Mouse (Mus musculus): ENCODE data around the gene Plekhg3. TPM values are rescaled to one million over a fixed set of nuclear protein-coding genes. Genes with fewer than 3 reads are reported as not detected.

Gene Plekhg3
- polyA plus RNA-seq, 1 experiment: 28.5 TPM

DNA sequence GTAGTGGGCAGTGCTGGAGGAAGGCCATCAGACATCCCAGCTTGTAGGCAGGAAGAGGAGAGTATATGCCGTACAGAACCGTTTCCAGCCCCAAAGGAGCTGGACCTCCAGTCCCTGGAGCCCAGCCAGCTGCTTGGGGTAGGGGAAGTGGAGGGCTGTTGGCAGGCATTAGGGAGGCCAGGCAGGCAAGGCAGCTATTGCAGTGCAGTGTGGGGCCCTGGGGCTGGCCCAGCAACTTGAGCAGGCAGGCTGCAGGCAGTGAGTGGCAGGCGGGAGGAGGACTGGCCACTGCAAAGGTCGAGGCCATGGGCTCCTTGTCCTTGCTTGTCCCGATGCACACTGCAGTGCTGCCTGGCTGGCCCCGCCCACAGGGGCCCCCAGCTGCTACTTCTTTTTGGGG is 52.1 kb downstream of the Plekhg3 start:
- no peak for TF ChIP-seq POLR2A (IDR thresholded peaks at IDR 0.05; ENCODE audit: insufficient read depth, low read length)
- TF ChIP-seq EP300 (IDR thresholded peaks at IDR 0.05; ENCODE audit: insufficient read depth, low read depth, low read length): no peak
- TF ChIP-seq CTCF (IDR thresholded peaks at IDR 0.05; ENCODE audit: low read depth, low read length): no peak
- Histone ChIP-seq H3K4me1 (ENCODE audit: control insufficient read depth, insufficient read depth, low read length) (no peaks in the 10 kb centered on the region), H3K36me3 (ENCODE audit: control insufficient read depth, insufficient read depth, low read length, poor library complexity, severe bottlenecking) (no peaks in the 10 kb centered on the region; the same call in 1 of the 2 replicates), H3K27me3 (ENCODE audit: control insufficient read depth, insufficient read depth, low read length, poor library complexity, severe bottlenecking) (no peaks in the 10 kb centered on the region), H3K9me3 (replicated peaks; ENCODE audit: control insufficient read depth, insufficient read depth, low read length, poor library complexity, severe bottlenecking) (0 out of 2 replicates have a peak, but pooled peaks cover 4% of the 10 kb centered on the region), H3K27ac (ENCODE audit: insufficient read depth, low read length) (no peak overlapping the region), H3K9ac (ENCODE audit: low read depth, poor library complexity, severe bottlenecking) (no peak overlapping the region), H3K4me3 (ENCODE audit: low read depth, low read length) (no peak overlapping the region)

DNA sequence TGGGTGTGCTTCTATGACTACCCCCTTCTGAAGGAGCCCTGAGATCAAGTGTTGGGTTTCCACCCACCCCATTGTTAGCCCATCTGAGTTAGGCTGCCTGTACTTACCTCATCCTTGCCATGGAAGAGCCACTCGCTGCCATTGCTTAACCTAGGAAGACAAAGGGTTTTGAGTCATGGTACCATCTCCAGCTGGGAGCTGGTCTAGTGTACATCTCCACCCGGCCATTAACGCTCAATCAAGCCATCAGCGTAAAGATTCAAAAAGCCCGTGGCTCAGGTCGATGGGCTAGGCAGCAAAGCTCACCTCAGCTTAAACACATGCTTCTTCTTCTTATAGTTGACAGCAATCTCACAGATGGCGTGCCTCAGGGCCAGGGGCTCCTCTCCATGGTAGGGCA is 52.8 kb downstream of the Plekhg3 start:
- H3K9me3 ChIP-seq (replicated peaks; ENCODE audit: control insufficient read depth, insufficient read depth, low read length, poor library complexity, severe bottlenecking): 0 out of 2 replicates have a peak, but pooled peaks cover 4% of the 10 kb centered on the region
- H3K4me3 ChIP-seq (ENCODE audit: low read depth, low read length): no peak overlapping the region
- no peaks in the 10 kb centered on the region for H3K4me1 ChIP-seq (ENCODE audit: control insufficient read depth, insufficient read depth, low read length)
- TF ChIP-seq POLR2A (IDR thresholded peaks at IDR 0.05; ENCODE audit: insufficient read depth, low read length): no peak
- TF ChIP-seq EP300 (IDR thresholded peaks at IDR 0.05; ENCODE audit: insufficient read depth, low read depth, low read length): no peak
- TF ChIP-seq CTCF (IDR thresholded peaks at IDR 0.05; ENCODE audit: low read depth, low read length): no peak
- no peaks in the 10 kb centered on the region for H3K36me3 ChIP-seq (ENCODE audit: control insufficient read depth, insufficient read depth, low read length, poor library complexity, severe bottlenecking)
- H3K9ac ChIP-seq (ENCODE audit: low read depth, poor library complexity, severe bottlenecking): no peak overlapping the region
- H3K27ac ChIP-seq (ENCODE audit: insufficient read depth, low read length): no peak overlapping the region
- H3K27me3 ChIP-seq (ENCODE audit: control insufficient read depth, insufficient read depth, low read length, poor library complexity, severe bottlenecking): no peaks in the 10 kb centered on the region

DNA sequence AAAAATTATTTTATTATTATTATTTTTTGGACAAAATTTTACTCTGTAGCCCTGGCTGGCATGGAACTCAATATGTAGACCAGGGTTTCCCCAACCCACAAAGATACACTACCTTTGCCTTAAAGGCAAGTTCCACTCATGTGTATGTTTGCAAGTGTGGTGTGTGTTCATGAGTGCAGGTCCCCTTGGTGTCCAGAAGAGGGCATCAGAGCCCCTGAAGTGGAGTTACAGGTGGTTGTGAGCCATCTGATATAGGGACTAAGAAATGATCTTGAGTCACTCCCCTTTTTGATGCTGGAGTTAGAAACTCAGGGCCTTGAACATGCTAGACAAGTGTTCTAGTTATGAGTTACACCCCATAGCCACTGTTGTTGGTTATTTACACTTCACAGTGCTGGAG is 54.3 kb downstream of the Plekhg3 start:
- H3K4me3 ChIP-seq (ENCODE audit: low read depth, low read length): no peak overlapping the region
- 0 out of 2 replicates have a peak, but pooled peaks cover 4% of the 10 kb centered on the region for H3K9me3 ChIP-seq (replicated peaks; ENCODE audit: control insufficient read depth, insufficient read depth, low read length, poor library complexity, severe bottlenecking)
- no peak overlapping the region for H3K9ac ChIP-seq (ENCODE audit: low read depth, poor library complexity, severe bottlenecking)
- no peaks in the 10 kb centered on the region for H3K27me3 ChIP-seq (ENCODE audit: control insufficient read depth, insufficient read depth, low read length, poor library complexity, severe bottlenecking)
- no peak overlapping the region for H3K27ac ChIP-seq (ENCODE audit: insufficient read depth, low read length)
- no peaks in the 10 kb centered on the region for H3K36me3 ChIP-seq (ENCODE audit: control insufficient read depth, insufficient read depth, low read length, poor library complexity, severe bottlenecking)
- no peak for TF ChIP-seq EP300 (IDR thresholded peaks at IDR 0.05; ENCODE audit: insufficient read depth, low read depth, low read length)
- no peak for TF ChIP-seq POLR2A (IDR thresholded peaks at IDR 0.05; ENCODE audit: insufficient read depth, low read length)
- peak; percentile 14 for TF ChIP-seq CTCF (IDR thresholded peaks at IDR 0.05; ENCODE audit: low read depth, low read length)
- no peaks in the 10 kb centered on the region for H3K4me1 ChIP-seq (ENCODE audit: control insufficient read depth, insufficient read depth, low read length)

- Histone ChIP-seq H3K27ac (ENCODE audit: insufficient read depth, low read length) (no peak overlapping the region), H3K4me1 (ENCODE audit: control insufficient read depth, insufficient read depth, low read length) (no peaks in the 10 kb centered on the region), H3K27me3 (ENCODE audit: control insufficient read depth, insufficient read depth, low read length, poor library complexity, severe bottlenecking) (no peaks in the 10 kb centered on the region), H3K9ac (ENCODE audit: low read depth, poor library complexity, severe bottlenecking) (no peak overlapping the region), H3K36me3 (ENCODE audit: control insufficient read depth, insufficient read depth, low read length, poor library complexity, severe bottlenecking) (no peaks in the 10 kb centered on the region), H3K9me3 (replicated peaks; ENCODE audit: control insufficient read depth, insufficient read depth, low read length, poor library complexity, severe bottlenecking) (0 out of 2 replicates have a peak, but pooled peaks cover 4% of the 10 kb centered on the region), H3K4me3 (ENCODE audit: low read depth, low read length) (no peak overlapping the region)
- TF ChIP-seq CTCF (IDR thresholded peaks at IDR 0.05; ENCODE audit: low read depth, low read length): no peak
- no peak for TF ChIP-seq EP300 (IDR thresholded peaks at IDR 0.05; ENCODE audit: insufficient read depth, low read depth, low read length)
- no peak for TF ChIP-seq POLR2A (IDR thresholded peaks at IDR 0.05; ENCODE audit: insufficient read depth, low read length)
Measured at GRCm38 (mm10) chr12:76587357-76587756, 56.7 kb downstream of the Plekhg3 start.

- peaks cover 4% of the 10 kb centered on the region for H3K4me1 ChIP-seq (ENCODE audit: control insufficient read depth, insufficient read depth, low read length)
- H3K27ac ChIP-seq (ENCODE audit: insufficient read depth, low read length): no peak overlapping the region
- H3K9ac ChIP-seq (ENCODE audit: low read depth, poor library complexity, severe bottlenecking): no peak overlapping the region
Measured at GRCm38 (mm10) chr12:76589531-76589930, 58.8 kb downstream of the Plekhg3 start.

DNA sequence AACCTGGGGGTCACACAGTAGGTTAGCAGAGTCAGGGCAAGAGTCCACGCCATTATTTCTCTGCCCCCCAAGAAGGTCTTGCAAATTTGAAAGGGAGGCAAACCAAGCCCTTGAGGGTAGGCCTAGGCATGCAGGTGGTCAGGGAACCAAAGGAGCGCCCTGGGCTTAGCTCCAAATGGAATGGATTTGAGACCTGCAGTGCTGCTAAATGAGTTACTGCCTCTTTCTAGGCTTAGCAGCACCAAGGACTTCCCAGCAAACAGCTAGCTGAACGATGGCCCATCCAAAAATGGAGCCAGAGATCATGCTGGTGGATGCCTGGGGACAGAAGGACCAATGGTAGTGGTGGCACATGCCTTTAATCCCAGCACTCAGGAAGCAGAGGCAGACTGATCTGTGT is 60.3 kb downstream of the Plekhg3 start:
- no peak for TF ChIP-seq CTCF (IDR thresholded peaks at IDR 0.05; ENCODE audit: low read depth, low read length)
- no peak for TF ChIP-seq EP300 (IDR thresholded peaks at IDR 0.05; ENCODE audit: insufficient read depth, low read depth, low read length)
- Histone ChIP-seq H3K27me3 (ENCODE audit: control insufficient read depth, insufficient read depth, low read length, poor library complexity, severe bottlenecking) (no peaks in the 10 kb centered on the region), H3K27ac (ENCODE audit: insufficient read depth, low read length) (no peak overlapping the region), H3K4me1 (ENCODE audit: control insufficient read depth, insufficient read depth, low read length) (peaks cover 4% of the 10 kb centered on the region), H3K9me3 (replicated peaks; ENCODE audit: control insufficient read depth, insufficient read depth, low read length, poor library complexity, severe bottlenecking) (no peaks in the 10 kb centered on the region), H3K9ac (ENCODE audit: low read depth, poor library complexity, severe bottlenecking) (no peak overlapping the region), H3K36me3 (ENCODE audit: control insufficient read depth, insufficient read depth, low read length, poor library complexity, severe bottlenecking) (no peaks in the 10 kb centered on the region), H3K4me3 (ENCODE audit: low read depth, low read length) (no peak overlapping the region)

More at GRCm38 (mm10) chr12:76589531-76589930, 58.8 kb downstream of the Plekhg3 start:
- Histone ChIP-seq H3K4me3 (ENCODE audit: low read depth, low read length) (no peak overlapping the region), H3K36me3 (ENCODE audit: control insufficient read depth, insufficient read depth, low read length, poor library complexity, severe bottlenecking) (no peaks in the 10 kb centered on the region), H3K27me3 (ENCODE audit: control insufficient read depth, insufficient read depth, low read length, poor library complexity, severe bottlenecking) (no peaks in the 10 kb centered on the region), H3K9me3 (replicated peaks; ENCODE audit: control insufficient read depth, insufficient read depth, low read length, poor library complexity, severe bottlenecking) (0 out of 2 replicates have a peak, but pooled peaks cover 4% of the 10 kb centered on the region)
- TF ChIP-seq EP300 (IDR thresholded peaks at IDR 0.05; ENCODE audit: insufficient read depth, low read depth, low read length) (no peak), POLR2A (IDR thresholded peaks at IDR 0.05; ENCODE audit: insufficient read depth, low read length) (no peak), CTCF (IDR thresholded peaks at IDR 0.05; ENCODE audit: low read depth, low read length) (no peak)
